Mouse (Mus musculus): ENCODE data around the gene Pisd. TPM values are rescaled to one million over a fixed set of nuclear protein-coding genes. Genes with fewer than 3 reads are reported as not detected.
"Not testable (repeated sequence)": the region's sequence is repeated elsewhere in the genome, so short reads cannot be mapped to it uniquely, and the experiment has no call there.

Gene Pisd
- polyA plus RNA-seq, 1 experiment from 2014 or later: 46.7 TPM

DNA sequence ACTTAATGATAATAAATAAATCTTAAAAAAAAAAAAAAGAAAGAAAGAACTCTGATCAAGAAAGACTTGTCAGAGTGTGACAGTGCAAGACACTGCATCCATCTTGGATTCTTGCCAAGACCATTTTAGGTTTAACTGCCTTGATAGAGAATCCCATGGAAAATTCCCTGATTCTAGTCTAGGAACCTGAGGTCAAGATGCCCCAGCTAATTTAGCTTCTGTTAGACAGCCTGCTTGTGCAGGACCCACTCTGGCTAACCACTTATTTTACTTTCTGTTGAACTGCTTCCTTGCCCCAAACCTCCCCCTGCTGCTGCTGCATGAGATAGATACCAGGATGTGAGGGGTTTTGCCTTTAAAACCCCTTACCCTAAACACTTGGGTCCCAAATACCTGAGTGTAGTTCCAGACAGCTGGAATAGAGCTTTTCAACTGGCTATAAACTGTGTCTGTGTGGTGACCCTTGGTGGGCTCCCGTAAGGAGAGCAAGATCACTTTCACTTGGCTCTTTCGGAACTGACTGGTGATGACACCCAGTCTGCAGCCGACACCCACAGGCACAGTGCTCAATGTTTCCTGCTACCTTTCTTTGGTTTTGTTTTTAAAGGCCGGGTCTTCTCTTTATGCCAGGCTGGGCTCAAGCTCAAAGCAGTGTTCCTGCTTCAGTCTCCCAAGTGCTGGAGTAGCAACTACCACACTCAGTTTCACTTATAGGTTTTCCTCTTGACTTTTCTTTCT, 17.6 kb downstream of the Pisd start:
- H3K36me3 ChIP-seq: peaks cover 30% of the 10 kb centered on the region
- no peaks in the 10 kb centered on the region for H3K27me3 ChIP-seq (replicated peaks)
- no peak overlapping the region for H3K27ac ChIP-seq
- H3K4me2 ChIP-seq: no peak overlapping the region
- H3K4me1 ChIP-seq: no peaks in the 10 kb centered on the region; the same call in 1 of the 2 replicates
- H3K9me3 ChIP-seq (replicated peaks): no peaks in the 10 kb centered on the region
- no peak overlapping the region for H3K4me3 ChIP-seq
- 84% methylated on average over 4 of the region's 4 CpGs for WGBS (ENCODE audit: insufficient replicate concordance)
- no peak for ATAC-seq
- no peak overlapping the region for H3K9ac ChIP-seq

DNA sequence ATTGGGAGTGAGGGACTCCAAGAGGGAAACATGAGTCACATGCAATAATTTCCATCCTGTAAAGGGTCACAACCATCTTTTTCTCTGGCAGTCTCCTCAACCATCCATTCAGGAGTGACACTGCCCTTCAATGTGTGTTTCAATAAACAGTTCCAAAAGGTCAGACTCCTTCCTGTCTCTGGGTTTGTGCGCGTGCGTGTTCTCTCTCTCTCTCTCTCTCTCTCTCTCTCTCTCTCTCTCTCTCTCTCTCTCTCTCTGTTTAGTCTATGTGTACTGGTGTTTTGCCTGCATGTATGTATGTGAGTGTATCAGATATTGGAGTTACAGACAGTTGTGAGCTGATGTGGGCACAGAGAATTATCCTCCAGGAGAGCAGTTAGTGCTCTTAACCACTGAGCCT, 18.4 kb downstream of the Pisd start:
- H3K4me2 ChIP-seq: no peak overlapping the region
- peaks cover 1% of the 10 kb centered on the region for H3K4me1 ChIP-seq
- H3K4me3 ChIP-seq: no peak overlapping the region
- H3K27ac ChIP-seq: no peak overlapping the region
- H3K9ac ChIP-seq: no peak overlapping the region
- no peak for ATAC-seq
- no peaks in the 10 kb centered on the region for H3K9me3 ChIP-seq (replicated peaks)
- 83% methylated on average over 3 of the region's 3 CpGs for WGBS (ENCODE audit: insufficient replicate concordance)
- peaks cover 29% of the 10 kb centered on the region for H3K36me3 ChIP-seq
- H3K27me3 ChIP-seq (replicated peaks): no peaks in the 10 kb centered on the region

DNA sequence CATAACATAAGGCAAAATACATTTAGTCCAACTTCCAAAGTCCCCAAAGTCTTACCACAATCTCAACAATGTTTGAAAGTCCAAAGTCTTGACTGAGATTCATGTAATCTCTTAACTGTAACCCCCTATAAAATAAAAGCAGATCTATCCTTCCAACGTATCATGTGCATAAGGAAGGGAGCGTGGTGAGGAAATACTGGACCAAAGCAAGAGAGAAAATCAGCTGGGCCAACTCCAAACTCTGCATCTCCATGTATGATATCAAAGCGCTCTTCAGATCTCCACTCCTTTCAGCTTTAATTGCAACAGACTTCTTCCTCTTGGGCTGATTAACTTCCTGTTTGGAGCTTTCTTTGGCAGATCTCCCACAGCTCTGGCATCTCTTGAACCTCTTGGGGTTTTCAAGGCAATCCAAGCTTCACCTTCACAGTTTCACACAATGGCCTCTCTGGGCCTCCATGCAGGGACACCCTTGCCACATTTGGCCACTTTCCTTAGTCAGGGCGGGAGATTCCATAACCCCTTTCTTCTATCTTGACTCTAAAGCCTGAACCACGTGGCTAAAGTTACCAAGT, 23.8 kb downstream of the Pisd start:
- Histone ChIP-seq H3K36me3 (peaks cover 29% of the 10 kb centered on the region), H3K27ac (no peak overlapping the region), H3K4me1 (peaks cover 7% of the 10 kb centered on the region), H3K4me3 (no peak overlapping the region), H3K27me3 (replicated peaks) (no peaks in the 10 kb centered on the region), H3K9me3 (replicated peaks) (no peaks in the 10 kb centered on the region), H3K9ac (no peak overlapping the region), H3K4me2 (no peak overlapping the region)
- no peak for ATAC-seq
- WGBS (ENCODE audit: insufficient replicate concordance): 79% methylated on average over 5 of the region's 5 CpGs

DNA sequence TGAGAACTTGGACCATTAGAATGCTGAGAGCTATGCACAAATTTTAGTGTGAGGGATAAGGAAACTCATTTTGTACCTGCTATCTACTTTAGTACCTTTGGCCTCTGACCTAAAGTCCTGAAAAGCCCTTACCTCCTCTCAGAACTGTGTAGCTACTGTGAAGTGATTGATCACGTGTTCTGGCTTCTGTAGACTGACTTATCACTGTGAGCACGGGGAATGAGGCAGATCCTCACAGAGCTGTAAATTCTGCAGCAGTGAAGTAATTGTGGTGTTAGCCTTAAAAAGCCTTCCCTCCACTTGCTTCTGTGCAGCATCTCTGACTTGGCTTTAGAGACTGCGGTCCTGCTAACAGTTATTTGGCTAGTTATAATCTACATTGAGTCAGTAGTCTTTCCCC, 24.7 kb downstream of the Pisd start:
- peaks cover 29% of the 10 kb centered on the region for H3K36me3 ChIP-seq
- no peak for ATAC-seq
- no peak overlapping the region for H3K27ac ChIP-seq
- H3K9me3 ChIP-seq (replicated peaks): no peaks in the 10 kb centered on the region
- no peak overlapping the region for H3K4me3 ChIP-seq
- H3K4me2 ChIP-seq: no peak overlapping the region
- no peaks in the 10 kb centered on the region for H3K27me3 ChIP-seq (replicated peaks)
- H3K9ac ChIP-seq: no peak overlapping the region
- WGBS (ENCODE audit: insufficient replicate concordance): 67% methylated on average over 3 of the region's 3 CpGs
- H3K4me1 ChIP-seq: peaks cover 7% of the 10 kb centered on the region; the same call in 1 of the 2 replicates

DNA sequence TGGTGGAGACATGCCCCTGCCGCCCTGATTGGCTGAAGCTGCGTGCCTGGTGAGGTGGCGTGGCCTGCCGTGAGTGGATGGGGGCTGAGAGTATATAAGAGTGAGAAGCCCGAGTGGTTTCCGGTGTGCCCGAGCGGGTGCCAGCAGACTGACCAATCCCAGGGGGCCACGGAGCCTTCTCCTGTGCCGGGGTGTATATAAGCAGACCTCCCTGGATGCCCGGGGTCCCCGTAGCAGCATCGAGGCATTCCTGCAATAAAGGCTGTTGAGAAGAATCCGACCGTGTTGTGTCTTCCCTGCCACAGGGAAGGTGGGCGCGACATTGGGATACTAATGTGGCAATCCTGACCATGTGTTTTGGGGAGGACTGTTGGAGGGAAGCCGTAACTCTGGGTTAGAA, 25.1 kb downstream of the Pisd start:
- not testable (repeated sequence) for H3K4me1 ChIP-seq; ATAC-seq; H3K4me3 ChIP-seq; H3K9me3 ChIP-seq (replicated peaks); H3K27ac ChIP-seq; H3K27me3 ChIP-seq (replicated peaks); H3K4me2 ChIP-seq; H3K9ac ChIP-seq
- peaks cover 29% of the 10 kb centered on the region for H3K36me3 ChIP-seq
- 89% methylated on average over 18 of the region's 18 CpGs for WGBS (ENCODE audit: insufficient replicate concordance)

DNA sequence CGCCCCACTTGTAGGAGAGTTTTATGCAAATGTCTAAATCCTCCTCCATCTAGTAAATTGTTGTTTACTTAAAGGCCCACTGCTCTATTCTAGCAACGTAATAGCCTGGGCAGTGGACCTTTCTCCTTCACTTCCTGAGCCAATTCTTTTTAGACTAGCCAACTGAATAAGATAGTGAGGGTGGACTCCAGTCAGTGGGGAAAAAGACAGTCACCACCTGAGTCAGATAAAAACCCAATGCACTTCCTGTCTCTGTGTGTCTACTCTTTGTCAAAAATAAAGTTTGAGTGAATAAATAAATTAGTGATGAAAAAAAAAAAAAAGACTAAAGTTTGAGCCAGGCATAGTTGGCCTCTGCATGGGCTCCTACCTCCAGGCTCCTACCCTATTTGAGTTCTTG, 25.8 kb downstream of the Pisd start:
- Histone ChIP-seq H3K9me3 (replicated peaks) (no peaks in the 10 kb centered on the region), H3K4me3 (no peak overlapping the region), H3K27me3 (replicated peaks) (no peaks in the 10 kb centered on the region), H3K9ac (no peak overlapping the region), H3K4me2 (no peak overlapping the region), H3K4me1 (peaks cover 7% of the 10 kb centered on the region; the same call in 1 of the 2 replicates), H3K27ac (no peak overlapping the region), H3K36me3 (peaks cover 27% of the 10 kb centered on the region)
- ATAC-seq: no peak
- 53% methylated on average over 2 of the region's 2 CpGs for WGBS (ENCODE audit: insufficient replicate concordance)

DNA sequence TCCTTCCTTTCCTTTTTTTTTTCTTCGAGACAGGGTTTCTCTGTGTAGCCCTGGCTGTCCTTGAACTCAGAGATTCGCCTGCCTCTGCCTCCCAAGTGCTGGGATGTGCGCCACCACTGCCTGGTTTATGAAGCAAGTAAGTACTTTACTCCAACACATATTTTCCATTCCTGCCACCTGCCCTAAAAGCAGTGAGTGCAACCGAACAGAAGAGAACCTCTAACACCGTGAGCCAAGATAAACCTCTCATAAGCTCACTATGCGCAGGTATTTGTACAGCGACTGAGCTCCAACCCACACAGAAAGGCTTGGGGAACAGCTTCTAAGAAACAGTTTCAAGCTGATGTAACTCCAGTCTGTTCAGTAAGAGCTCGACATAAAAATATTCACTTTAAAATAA, 29.3 kb downstream of the Pisd start:
- Histone ChIP-seq H3K4me2 (no peak overlapping the region), H3K27ac (no peak overlapping the region), H3K36me3 (peaks cover 3% of the 10 kb centered on the region), H3K4me1 (no peaks in the 10 kb centered on the region), H3K4me3 (no peak overlapping the region), H3K27me3 (replicated peaks) (no peaks in the 10 kb centered on the region), H3K9me3 (replicated peaks) (no peaks in the 10 kb centered on the region), H3K9ac (no peak overlapping the region)
- ATAC-seq: no peak
- WGBS (ENCODE audit: insufficient replicate concordance): 81% methylated on average over 8 of the region's 8 CpGs

DNA sequence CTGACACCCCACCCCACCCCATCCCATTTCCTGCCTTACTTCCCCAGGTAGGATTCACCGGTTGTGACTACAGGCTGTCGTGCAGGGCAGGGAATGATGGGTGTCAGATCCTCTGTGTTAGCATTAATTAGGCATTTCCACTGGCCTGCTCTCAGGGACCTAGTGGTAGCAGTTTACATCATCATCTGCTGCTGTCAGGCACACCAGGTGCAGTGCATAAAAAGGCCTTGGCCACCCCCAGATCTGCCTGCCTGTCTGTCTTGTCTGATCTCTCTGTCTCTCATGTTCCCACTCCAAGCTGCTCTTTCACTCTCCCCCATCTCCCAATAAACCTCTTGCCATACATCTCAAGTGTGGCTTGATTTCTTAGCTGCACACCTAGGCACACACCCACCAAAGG, 33.7 kb downstream of the Pisd start:
- WGBS (ENCODE audit: insufficient replicate concordance): 56% methylated on average over 2 of the region's 2 CpGs
- ATAC-seq: no peak
- Histone ChIP-seq H3K4me2 (no peak overlapping the region), H3K4me3 (no peak overlapping the region), H3K9ac (no peak overlapping the region), H3K9me3 (replicated peaks) (no peaks in the 10 kb centered on the region), H3K4me1 (peaks cover 12% of the 10 kb centered on the region), H3K27me3 (replicated peaks) (no peaks in the 10 kb centered on the region), H3K36me3 (no peaks in the 10 kb centered on the region; the same call in 1 of the 2 replicates), H3K27ac (no peak overlapping the region)

DNA sequence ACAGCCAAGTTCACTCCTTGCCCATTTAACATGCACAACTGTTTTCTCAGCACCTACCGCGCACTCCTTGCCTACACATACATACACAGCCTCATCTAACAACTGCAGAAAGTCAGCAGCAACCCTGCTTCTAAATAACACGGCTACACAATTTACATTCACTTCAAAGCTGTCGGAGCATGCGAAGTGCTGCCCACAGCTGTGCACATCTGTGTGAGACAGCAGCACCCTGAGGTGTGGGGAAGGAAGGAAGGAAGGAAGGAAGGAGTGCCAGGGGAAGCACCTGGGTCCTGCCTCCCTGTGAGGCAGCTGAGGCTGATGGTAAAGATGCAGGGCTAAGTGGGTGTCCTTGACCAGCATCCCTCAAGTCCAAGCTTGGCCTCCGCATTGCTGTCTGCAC, 36.5 kb downstream of the Pisd start:
- H3K36me3 ChIP-seq: 0 out of 2 replicates have a peak, but pooled peaks cover 3% of the 10 kb centered on the region
- no peak overlapping the region for H3K9ac ChIP-seq
- 88% methylated on average over 6 of the region's 6 CpGs for WGBS (ENCODE audit: insufficient replicate concordance)
- no peak overlapping the region for H3K27ac ChIP-seq
- ATAC-seq: no peak
- no peaks in the 10 kb centered on the region for H3K9me3 ChIP-seq (replicated peaks)
- no peak overlapping the region for H3K4me3 ChIP-seq
- peaks cover 40% of the 10 kb centered on the region for H3K4me1 ChIP-seq
- H3K4me2 ChIP-seq: no peak overlapping the region
- no peaks in the 10 kb centered on the region for H3K27me3 ChIP-seq (replicated peaks)

DNA sequence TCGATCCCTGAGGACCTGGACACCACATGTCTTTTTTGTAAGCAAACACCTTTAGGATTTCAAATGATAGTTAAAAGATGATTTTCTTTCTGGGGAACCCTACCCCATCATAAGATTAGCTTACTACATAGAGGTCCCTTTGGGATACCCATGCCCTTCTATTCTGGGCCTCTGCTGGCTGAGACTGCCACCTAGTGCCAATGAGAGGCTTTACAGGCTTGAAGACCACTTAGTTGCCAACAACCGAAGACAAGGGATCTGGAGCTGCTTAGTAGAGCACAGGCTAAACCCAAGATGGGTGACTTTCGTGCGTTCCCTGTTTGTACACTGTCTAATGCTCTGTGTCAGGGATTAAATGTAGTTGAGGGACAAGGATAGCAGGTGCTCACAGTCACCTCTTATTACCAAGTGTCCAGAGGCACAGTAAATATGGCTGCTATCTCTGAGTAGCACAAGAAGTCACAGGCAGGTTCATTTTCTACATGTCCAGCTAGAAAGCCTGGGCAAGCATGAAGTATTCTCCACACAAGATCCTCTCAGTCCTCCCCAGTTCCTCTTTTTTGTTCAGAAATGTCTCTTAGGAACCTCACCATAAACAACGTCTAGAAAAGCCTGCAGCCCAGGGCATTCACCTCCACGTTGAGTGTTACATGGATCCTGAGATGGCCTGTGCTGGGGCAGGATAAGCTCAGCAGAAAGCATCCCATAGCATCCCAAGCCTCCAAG, 37.6 kb downstream of the Pisd start:
- 43% methylated on average over 6 of the region's 6 CpGs for WGBS (ENCODE audit: insufficient replicate concordance)
- H3K9ac ChIP-seq: no peak overlapping the region
- H3K27me3 ChIP-seq (replicated peaks): no peaks in the 10 kb centered on the region
- H3K4me1 ChIP-seq: peaks cover 45% of the 10 kb centered on the region
- H3K27ac ChIP-seq: no peak overlapping the region
- 0 out of 2 replicates have a peak, but pooled peaks cover 3% of the 10 kb centered on the region for H3K36me3 ChIP-seq
- H3K4me2 ChIP-seq: no peak overlapping the region
- H3K4me3 ChIP-seq: no peak overlapping the region
- H3K9me3 ChIP-seq (replicated peaks): no peaks in the 10 kb centered on the region
- ATAC-seq: no peak

DNA sequence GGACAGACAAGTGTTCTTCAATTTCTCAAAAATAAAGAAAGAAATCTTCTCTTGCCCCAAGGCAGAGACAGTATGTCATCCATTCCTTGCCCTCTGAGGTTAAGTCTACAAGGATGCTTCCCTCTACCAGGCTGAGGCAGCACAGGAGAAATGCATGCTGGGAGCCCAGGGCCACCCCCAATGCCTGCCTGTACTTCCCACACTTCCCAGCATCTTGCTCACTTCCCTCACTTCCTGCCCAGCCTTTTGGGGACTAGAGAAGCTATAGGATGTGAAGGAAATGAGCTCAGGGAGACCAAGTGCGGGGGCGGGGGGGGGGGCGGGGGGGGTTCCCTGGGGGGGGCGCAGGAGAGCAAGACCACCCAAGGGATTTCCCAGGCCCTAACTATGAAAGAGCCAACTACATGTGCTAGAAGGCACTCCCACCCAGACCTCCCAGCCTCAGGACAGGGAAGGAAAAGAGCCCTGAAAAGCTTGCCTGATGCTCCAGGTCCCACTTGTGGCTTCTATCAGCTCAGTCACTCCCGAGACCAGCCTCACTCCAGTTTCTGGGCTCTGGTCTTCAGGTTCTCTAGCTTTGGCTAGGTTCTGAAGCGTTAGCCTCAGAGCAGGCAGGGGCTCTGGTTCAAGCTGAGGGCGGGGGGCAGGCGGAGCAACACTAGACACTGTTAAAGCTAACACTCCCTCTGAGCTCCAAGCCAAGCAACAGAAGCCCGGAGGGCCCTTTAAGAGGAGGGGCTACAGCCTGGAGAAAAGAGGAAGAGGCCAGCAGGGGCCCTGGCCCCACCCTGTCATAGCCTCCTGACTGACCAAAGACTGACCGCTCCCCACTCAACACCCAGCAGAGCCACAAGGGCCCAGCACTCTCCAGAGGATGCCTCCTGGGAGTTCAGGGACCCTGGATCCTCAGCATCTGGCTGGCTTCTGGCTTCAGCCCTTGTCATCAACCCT, 39.5 kb downstream of the Pisd start:
- Histone ChIP-seq H3K27ac (peak overlapping the region; percentile 75; the same call in 1 of the 2 replicates), H3K36me3 (peaks cover 12% of the 10 kb centered on the region; the same call in 1 of the 2 replicates), H3K4me3 (peak overlapping the region; percentile 53), H3K27me3 (replicated peaks) (no peaks in the 10 kb centered on the region), H3K4me1 (peaks cover 51% of the 10 kb centered on the region), H3K4me2 (peak overlapping the region; percentile 59), H3K9me3 (replicated peaks) (no peaks in the 10 kb centered on the region), H3K9ac (peak overlapping the region; percentile 57)
- WGBS (ENCODE audit: insufficient replicate concordance): 5% methylated on average over 10 of the region's 10 CpGs
- peak; percentile 84 for ATAC-seq
